Comparison of ENCODE assay signal across 8 mouse cellular contexts in the genomic region with DNA sequence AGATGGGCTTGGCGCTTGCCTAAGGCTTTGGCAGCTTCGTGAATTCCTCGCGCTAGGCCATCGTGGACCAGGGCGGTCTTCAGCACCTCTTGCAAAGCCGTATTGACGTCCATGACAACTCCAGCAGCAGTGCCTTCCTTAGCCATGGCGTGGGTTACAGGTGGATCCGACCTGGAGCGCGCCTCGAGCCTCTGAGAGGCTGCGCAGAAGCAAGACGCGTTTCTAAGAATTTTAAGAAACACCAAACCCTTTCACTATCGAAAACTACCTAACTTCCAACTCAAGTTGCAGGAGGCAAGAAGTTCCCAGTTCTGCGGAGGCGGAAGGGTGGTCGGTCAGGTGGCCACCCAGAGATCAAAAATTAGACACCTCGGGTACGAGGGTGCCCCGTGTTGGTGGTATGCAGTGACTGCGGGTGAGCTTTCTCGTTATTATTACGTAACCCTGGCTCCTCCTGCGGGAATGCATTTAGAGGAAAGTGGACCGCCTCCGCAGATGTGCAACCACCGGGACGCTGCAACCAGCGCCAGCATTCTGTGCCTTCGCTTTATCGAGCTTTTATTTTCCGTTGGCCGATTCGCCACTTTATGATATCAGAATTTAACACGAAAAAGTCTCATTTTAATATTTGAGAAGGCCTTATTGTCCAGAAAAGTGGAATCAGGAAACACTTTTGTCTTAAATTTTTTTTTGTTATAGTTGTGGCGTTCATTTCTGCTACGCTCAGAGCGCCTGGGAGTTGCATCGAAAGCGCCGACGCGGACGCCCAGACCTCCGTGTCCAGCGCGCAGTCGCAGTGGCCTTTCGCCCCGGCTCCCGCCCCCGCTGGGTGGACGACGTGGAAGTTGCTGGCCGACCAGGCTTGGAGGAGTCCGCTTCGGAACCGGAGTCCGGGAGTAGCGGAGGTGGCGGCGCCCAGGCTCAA. TPM values are rescaled to one million over a fixed set of nuclear protein-coding genes. Genes with fewer than 3 reads are reported as not detected.
A peak's percentile ranks its signal among the peaks of the same experiment; 100 is the strongest.
DNase-seq lines count a peak whose midpoint lies in the region; ATAC-seq lines count a peak whose summit lies in the region.

A gene (plus strand): TSS at position 288 of the 925 bp plus-strand sequence.

- ATAC-seq in intestine, embryonic 14.5 days (replicated peaks; ENCODE audit: low FRiP score, low TSS enrichment, low read depth), result peak; percentile 91

- WGBS in intestine, embryonic 14.5 days, result under 1% methylated on average over 65 of the region's 65 CpGs

- peaks cover 8% of the 10 kb centered on the region for H3K36me3 ChIP-seq in intestine, embryonic 14.5 days (ENCODE audit: control insufficient read depth, insufficient read depth, low read length)

- H3K9me3 ChIP-seq in intestine, embryonic 14.5 days (ENCODE audit: control insufficient read depth, low read length), result no peaks in the 10 kb centered on the region

- intact Hi-C loops in left cerebral cortex, postnatal 14 days (cut with DNase I), result no loop called here

- H3K4me2 ChIP-seq in intestine, embryonic 14.5 days (ENCODE audit: low read length), result peak within 1 kb of the TSS; percentile 94

- DNase-seq in adrenal gland, adult (ENCODE audit: inconsistent age in 2 of 2, low spot score in 1 of 2), result peak; percentile 94 to 98
- DNase-seq in embryo, embryonic 10.5 days (ENCODE audit: low spot score), result peak; percentile 92
- DNase-seq in gastrocnemius, postnatal 25 days, result peak; percentile 92
- DNase-seq in intestine, embryonic 14.5 days (ENCODE audit: low spot score), result peak; percentile 95
- DNase-seq in left cerebral cortex, postnatal 14 days (ENCODE audit: low spot score in 2 of 2), result peak; percentile 91 to 93
- DNase-seq in mesoderm, embryonic 11.5 days (ENCODE audit: low read depth, low spot score), result peak; percentile 91
- peak; percentile 86 for DNase-seq in right cerebral cortex, postnatal 36 days (ENCODE audit: low spot score in 2 of 2)
- peak; percentile 92 for DNase-seq in yolk sac, embryonic 10.5 days (ENCODE audit: low spot score)

- peak within 1 kb of the TSS; percentile 99 for H3K4me3 ChIP-seq in intestine, embryonic 14.5 days (ENCODE audit: low read depth, low read length)

- no peaks in the 10 kb centered on the region for H3K27me3 ChIP-seq in intestine, embryonic 14.5 days (replicated peaks; ENCODE audit: control insufficient read depth, insufficient read depth, low read length)

- H3K4me1 ChIP-seq in intestine, embryonic 14.5 days (replicated peaks; ENCODE audit: control insufficient read depth, insufficient read depth, low read length), result peaks cover 14% of the 10 kb centered on the region

- H3K27ac ChIP-seq in intestine, embryonic 14.5 days (ENCODE audit: low read depth), result peak within 1 kb of the TSS; percentile 81

- H3K9ac ChIP-seq in intestine, embryonic 14.5 days (ENCODE audit: low read length), result peak within 1 kb of the TSS; percentile 92

RNA-seq across cellular contexts. Expression of the gene that starts here (rescaled TPM):
- 10 to 100 TPM; 73.8 to 76.8 TPM for total RNA-seq in gastrocnemius, postnatal 25 days (2021)
- 175 and 181 TPM in 2 replicates for polyA plus RNA-seq in intestine, embryonic 14.5 days (2014; fragmentation: Nextera tagmentation; extraction: Ambion mirVana)
- total RNA-seq in left cerebral cortex, postnatal 14 days (2021), result 100 to 1,000 TPM; 114 to 119 TPM

Comparison
In these comparisons a context has a peak if more than half of its experiments do, and no peak if none do; other contexts are left out.
1. Peak in every context shown above with its lines: DNase-seq, ATAC-seq, H3K4me3 ChIP-seq and H3K27ac ChIP-seq.